Mouse (Mus musculus): ENCODE data around the gene Hnrnpa0. TPM values are rescaled to one million over a fixed set of nuclear protein-coding genes. Genes with fewer than 3 reads are reported as not detected.

Hnrnpa0 gene
- polyA plus RNA-seq, 1 experiment from 2014 or later, result 16.6 TPM

DNA sequence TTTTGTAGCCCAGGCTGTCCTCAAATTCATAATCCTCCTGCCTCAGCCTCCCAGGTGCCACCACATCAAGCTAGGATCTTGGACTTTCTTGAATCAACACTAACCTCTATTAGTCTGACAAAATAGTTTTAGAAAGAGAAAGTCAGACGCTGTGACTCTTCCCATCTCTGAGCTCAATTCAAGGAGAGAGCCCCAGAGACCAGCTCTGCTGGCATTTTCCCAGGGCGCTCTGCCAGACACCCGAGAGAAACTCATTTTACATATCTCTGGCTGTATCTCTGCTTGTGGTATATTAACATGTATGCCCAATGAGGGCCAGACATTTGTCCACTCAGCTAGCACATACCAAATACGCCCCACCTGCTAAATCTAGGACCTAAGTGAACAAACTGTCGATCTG is 50.0 kb downstream of the Hnrnpa0 start:
- Histone ChIP-seq H3K36me3 (no peaks in the 10 kb centered on the region), H3K27ac (no peak overlapping the region), H3K27me3 (ENCODE audit: insufficient read depth, poor library complexity, severe bottlenecking) (no peaks in the 10 kb centered on the region), H3K9me3 (no peaks in the 10 kb centered on the region), H3K4me3 (no peak overlapping the region), H3K4me1 (peaks cover 14% of the 10 kb centered on the region)
- DNase-seq (ENCODE audit: low spot score), result no peak
- WGBS, result 79% methylated on average over 5 of the region's 5 CpGs

Other genes starting within 250 kb of the Hnrnpa0 start
- 1.1 and 2.1 TPM in 2 replicates for gene Spock1, start 220.2 kb downstream of the Hnrnpa0 start, polyA plus RNA-seq (2016; fragmentation: Nextera tagmentation; extraction: Ambion mirVana)
- 2.5 and 3.4 TPM in 2 replicates for gene Klhl3, start 15.0 kb downstream of the Hnrnpa0 start, polyA plus RNA-seq (2016; fragmentation: Nextera tagmentation; extraction: Ambion mirVana)
- 35.0 and 36.5 TPM in 2 replicates for gene Idnk, start 29.1 kb upstream of the Hnrnpa0 start, polyA plus RNA-seq (2016; fragmentation: Nextera tagmentation; extraction: Ambion mirVana)
- 100 and 119 TPM in 2 replicates for gene Ubqln1, start 87.1 kb upstream of the Hnrnpa0 start, polyA plus RNA-seq (2016; fragmentation: Nextera tagmentation; extraction: Ambion mirVana)
- 17.2 and 18.0 TPM in 2 replicates for gene Gkap1, start 147.1 kb upstream of the Hnrnpa0 start, polyA plus RNA-seq (2016; fragmentation: Nextera tagmentation; extraction: Ambion mirVana)
- 0.20 and 0.31 TPM in 2 replicates for gene Kif27, start 230.6 kb upstream of the Hnrnpa0 start, polyA plus RNA-seq (2016; fragmentation: Nextera tagmentation; extraction: Ambion mirVana)

Measured in heart, embryonic 10.5 days (tissue).